Mouse (Mus musculus) ES-Bruce4 (cell line): ENCODE measurements at regions not wholly inside any gene's neighbourhood (a gene's known extent, or its start where the extent isn't known, plus 50 kb on each side); places are given as distances from the start of the nearest gene placed in this dataset.

Source experiments
- CTCF ChIP-seq: IDR thresholded peaks from one replicate; pipeline ENCODE4 v1.8.1; 2011; ENCODE audit warnings: low read depth, low read length
- EP300 ChIP-seq: IDR thresholded peaks from 2 replicates; pipeline ENCODE4 v1.6.1; 2011; ENCODE audit warnings: low read depth, low read length; ENCODE audit not compliant: insufficient read depth

GRCm38 (mm10) chr6:51036553-51036952 lies 382.3 kb upstream of the Npvf start:
- no peak for TF ChIP-seq CTCF
- no peak for TF ChIP-seq EP300
